In the genomic region with DNA sequence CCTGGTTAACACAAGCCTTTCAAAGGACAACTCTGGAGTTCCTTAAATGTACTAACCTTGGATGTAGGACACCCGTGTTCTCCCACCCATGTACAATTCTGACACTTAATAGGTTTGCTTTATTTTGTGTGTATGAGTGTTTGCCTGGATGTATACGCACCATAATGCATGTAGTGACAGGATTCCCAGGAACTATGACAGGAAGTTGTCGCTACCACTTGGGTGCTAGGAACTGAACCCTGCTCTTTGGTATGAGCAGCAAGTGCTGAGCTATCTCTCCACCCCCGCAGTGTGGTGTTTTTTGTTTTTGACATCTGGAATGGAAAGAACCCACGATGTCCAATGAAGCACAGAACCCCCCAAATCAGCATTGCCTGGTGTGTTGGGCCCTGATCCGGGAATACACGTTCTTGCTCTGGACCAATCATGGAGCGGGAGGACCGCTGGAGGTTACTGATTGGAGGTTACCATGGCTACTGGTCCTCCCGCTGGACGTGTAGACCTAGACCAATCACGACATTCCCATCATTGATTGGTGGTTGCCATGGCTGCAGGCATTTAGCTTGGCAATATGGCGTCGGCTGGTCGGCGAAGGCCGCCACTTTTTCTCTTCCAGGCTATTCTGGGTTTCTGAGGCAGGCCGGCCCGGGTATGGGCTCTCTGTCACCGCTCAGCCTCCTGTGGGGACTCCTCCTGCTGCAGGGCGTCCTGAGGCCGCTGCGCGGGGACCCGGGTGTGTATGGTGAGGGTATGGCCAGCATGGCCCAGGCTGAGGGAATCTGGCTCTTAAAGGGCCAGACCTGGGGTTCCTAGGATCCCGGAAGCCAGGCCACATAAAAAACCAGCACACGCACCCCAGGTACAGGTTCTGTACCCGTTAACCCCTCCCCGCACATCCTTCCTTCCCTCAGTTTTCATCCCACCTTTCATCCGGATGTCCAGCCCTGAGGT, we compare ENCODE assay signal across 8 mouse cellular contexts. TPM values are rescaled to one million over a fixed set of nuclear protein-coding genes. Genes with fewer than 3 reads are reported as not detected.
DNase-seq lines count a peak whose midpoint lies in the region; ATAC-seq and TF ChIP-seq lines count a peak whose summit lies in the region.

No protein-coding gene starts in this region.

- 7% methylated on average over 30 of the region's 30 CpGs for WGBS in forebrain, postnatal 0 days
- WGBS in large intestine, adult 2 months: 9% methylated on average over 30 of the region's 30 CpGs
- 11% methylated on average over 30 of the region's 30 CpGs for WGBS in liver, embryonic 15.5 days (ENCODE audit: insufficient replicate concordance)
- 6% methylated on average over 30 of the region's 30 CpGs for WGBS in neural tube, embryonic 12.5 days
- 5% methylated on average over 30 of the region's 30 CpGs for WGBS in stomach, embryonic 16.5 days

- H3K36me3 ChIP-seq in forebrain, postnatal 0 days (ENCODE audit: insufficient read depth): peaks cover 31% of the 10 kb centered on the region
- peaks cover 12% of the 10 kb centered on the region for H3K36me3 ChIP-seq in liver, embryonic 15.5 days (replicated peaks)
- H3K36me3 ChIP-seq in neural tube, embryonic 12.5 days: peaks cover 40% of the 10 kb centered on the region
- H3K36me3 ChIP-seq in stomach, embryonic 16.5 days (ENCODE audit: control insufficient read depth, insufficient read depth, low read length): no peaks in the 10 kb centered on the region

- peak overlapping the region; percentile 90 for H3K4me3 ChIP-seq in forebrain, postnatal 0 days (ENCODE audit: low read depth, low read length)
- H3K4me3 ChIP-seq in liver, embryonic 15.5 days (replicated peaks): peak overlapping the region; percentile 61
- peak overlapping the region; percentile 85 for H3K4me3 ChIP-seq in neural tube, embryonic 12.5 days
- peak overlapping the region; percentile 79 for H3K4me3 ChIP-seq in stomach, embryonic 16.5 days (replicated peaks; ENCODE audit: low read length)

- TF ChIP-seq CTCF in forebrain, postnatal 0 days (IDR thresholded peaks at IDR 0.05; ENCODE audit: low read depth): no peak

- peak overlapping the region; percentile 95 for H3K4me2 ChIP-seq in forebrain, postnatal 0 days (ENCODE audit: low read depth)
- peak overlapping the region; percentile 78 for H3K4me2 ChIP-seq in liver, embryonic 15.5 days
- peak overlapping the region; percentile 74 for H3K4me2 ChIP-seq in neural tube, embryonic 12.5 days (replicated peaks)
- peak overlapping the region; percentile 83 for H3K4me2 ChIP-seq in stomach, embryonic 16.5 days (ENCODE audit: low read depth, low read length)

- H3K4me1 ChIP-seq in forebrain, postnatal 0 days (ENCODE audit: insufficient read depth): peaks cover 7% of the 10 kb centered on the region
- H3K4me1 ChIP-seq in liver, embryonic 15.5 days (replicated peaks): peaks cover 12% of the 10 kb centered on the region
- H3K4me1 ChIP-seq in neural tube, embryonic 12.5 days: peaks cover 17% of the 10 kb centered on the region; the same call in 1 of the 2 replicates
- H3K4me1 ChIP-seq in stomach, embryonic 16.5 days (ENCODE audit: control insufficient read depth, insufficient read depth, low read length): no peaks in the 10 kb centered on the region; the same call in 1 of the 2 replicates

- no peaks in the 10 kb centered on the region for H3K9me3 ChIP-seq in forebrain, postnatal 0 days (ENCODE audit: low read length)
- H3K9me3 ChIP-seq in liver, embryonic 15.5 days (replicated peaks): no peaks in the 10 kb centered on the region
- H3K9me3 ChIP-seq in neural tube, embryonic 12.5 days: no peaks in the 10 kb centered on the region
- H3K9me3 ChIP-seq in stomach, embryonic 16.5 days (replicated peaks; ENCODE audit: control insufficient read depth, low read length): no peaks in the 10 kb centered on the region

- ATAC-seq in forebrain, postnatal 0 days: peak; percentile 100
- ATAC-seq in liver, embryonic 15.5 days (ENCODE audit: insufficient read depth): peak; percentile 86
- ATAC-seq in neural tube, embryonic 12.5 days (ENCODE audit: low FRiP score, low read depth): peak; percentile 100
- ATAC-seq in stomach, embryonic 16.5 days (ENCODE audit: insufficient read depth, low FRiP score): peak; percentile 99

- intact Hi-C loops in heart, postnatal 25 days (cut with DNase I): no loop called here

- H3K27me3 ChIP-seq in forebrain, postnatal 0 days (ENCODE audit: insufficient read depth, low read length): no peaks in the 10 kb centered on the region
- no peaks in the 10 kb centered on the region for H3K27me3 ChIP-seq in liver, embryonic 15.5 days
- H3K27me3 ChIP-seq in neural tube, embryonic 12.5 days (replicated peaks): no peaks in the 10 kb centered on the region
- H3K27me3 ChIP-seq in stomach, embryonic 16.5 days (ENCODE audit: control insufficient read depth, insufficient read depth, low read length): no peaks in the 10 kb centered on the region

- H3K27ac ChIP-seq in forebrain, postnatal 0 days (ENCODE audit: low read depth, low read length): peak overlapping the region; percentile 58; the same call in 1 of the 2 replicates
- no peak overlapping the region for H3K27ac ChIP-seq in liver, embryonic 15.5 days (replicated peaks)
- H3K27ac ChIP-seq in neural tube, embryonic 12.5 days: no peak overlapping the region
- no peak overlapping the region for H3K27ac ChIP-seq in stomach, embryonic 16.5 days (ENCODE audit: low read length)

- peak; percentile 88 for DNase-seq in MN1 (ENCODE audit: low spot score)
- peak; percentile 97 for DNase-seq in cerebellum, adult 9-10 months
- peak; percentile 98 for DNase-seq in forebrain, postnatal 0 days
- DNase-seq in heart, postnatal 25 days (ENCODE audit: low spot score): peak; percentile 91
- peak; percentile 96 for DNase-seq in large intestine, adult 2 months (ENCODE audit: low read depth, low spot score)

- H3K9ac ChIP-seq in forebrain, postnatal 0 days: peak overlapping the region; percentile 67
- H3K9ac ChIP-seq in liver, embryonic 15.5 days: peak overlapping the region; percentile 37
- peak overlapping the region; percentile 68 for H3K9ac ChIP-seq in neural tube, embryonic 12.5 days
- H3K9ac ChIP-seq in stomach, embryonic 16.5 days (ENCODE audit: low read length): peak overlapping the region; percentile 81

RNA-seq across cellular contexts. Expression of gene Gtf2h3, which starts 19.6 kb away (rescaled TPM):
- total RNA-seq in forebrain, postnatal 0 days (2014; rRNA removed): 33.2 and 38.9 TPM in 2 replicates
- 26.1 and 35.0 TPM in 2 replicates for polyA plus RNA-seq in forebrain, postnatal 0 days (2015; fragmentation: Nextera tagmentation; extraction: Ambion mirVana)
- 10 to 100 TPM; 19.8 to 22.6 TPM for total RNA-seq in heart, postnatal 25 days (2021)
- polyA plus RNA-seq in large intestine, adult 2 months (2012; rRNA removed): 38.3 and 40.0 TPM in 2 replicates
- polyA plus RNA-seq in liver, embryonic 15.5 days (2015; fragmentation: Nextera tagmentation; extraction: Ambion mirVana): 19.4 and 20.0 TPM in 2 replicates
- polyA plus RNA-seq in neural tube, embryonic 12.5 days (2016; fragmentation: Nextera tagmentation; extraction: Ambion mirVana): 62.0 and 71.2 TPM in 2 replicates
- 51.2 and 52.2 TPM in 2 replicates for polyA plus RNA-seq in stomach, embryonic 16.5 days (2015; fragmentation: Nextera tagmentation; extraction: Ambion mirVana)

RNA-seq across cellular contexts. Expression of gene Eif2b1, which starts 19.6 kb away (rescaled TPM):
- total RNA-seq in forebrain, postnatal 0 days (2014; rRNA removed): 39.9 and 55.1 TPM in 2 replicates
- 59.3 and 64.1 TPM in 2 replicates for polyA plus RNA-seq in forebrain, postnatal 0 days (2015; fragmentation: Nextera tagmentation; extraction: Ambion mirVana)
- total RNA-seq in heart, postnatal 25 days (2021): 10 to 100 TPM; 27.8 to 33.3 TPM
- 31.7 and 33.1 TPM in 2 replicates for polyA plus RNA-seq in large intestine, adult 2 months (2012; rRNA removed)
- 39.0 and 41.5 TPM in 2 replicates for polyA plus RNA-seq in liver, embryonic 15.5 days (2015; fragmentation: Nextera tagmentation; extraction: Ambion mirVana)
- 75.7 and 76.2 TPM in 2 replicates for polyA plus RNA-seq in neural tube, embryonic 12.5 days (2016; fragmentation: Nextera tagmentation; extraction: Ambion mirVana)
- polyA plus RNA-seq in stomach, embryonic 16.5 days (2015; fragmentation: Nextera tagmentation; extraction: Ambion mirVana): 71.5 and 74.6 TPM in 2 replicates

RNA-seq across cellular contexts. Expression of gene Atp6v0a2, which starts 29.9 kb away (rescaled TPM):
- total RNA-seq in forebrain, postnatal 0 days (2014; rRNA removed): 18.0 and 21.2 TPM in 2 replicates
- polyA plus RNA-seq in forebrain, postnatal 0 days (2015; fragmentation: Nextera tagmentation; extraction: Ambion mirVana): 13.9 and 20.1 TPM in 2 replicates
- 10 to 100 TPM; 52.2 to 52.3 TPM for total RNA-seq in heart, postnatal 25 days (2021)
- polyA plus RNA-seq in large intestine, adult 2 months (2012; rRNA removed): 90.0 and 137 TPM in 2 replicates
- 13.1 and 14.3 TPM in 2 replicates for polyA plus RNA-seq in liver, embryonic 15.5 days (2015; fragmentation: Nextera tagmentation; extraction: Ambion mirVana)
- polyA plus RNA-seq in neural tube, embryonic 12.5 days (2016; fragmentation: Nextera tagmentation; extraction: Ambion mirVana): 49.3 and 52.1 TPM in 2 replicates
- 44.0 and 45.6 TPM in 2 replicates for polyA plus RNA-seq in stomach, embryonic 16.5 days (2015; fragmentation: Nextera tagmentation; extraction: Ambion mirVana)

RNA-seq across cellular contexts. Expression of gene Ddx55, which starts 45.8 kb away (rescaled TPM):
- 23.2 and 24.0 TPM in 2 replicates for total RNA-seq in forebrain, postnatal 0 days (2014; rRNA removed)
- polyA plus RNA-seq in forebrain, postnatal 0 days (2015; fragmentation: Nextera tagmentation; extraction: Ambion mirVana): 13.6 and 20.1 TPM in 2 replicates
- total RNA-seq in heart, postnatal 25 days (2021): 1 to 10 TPM; 5.4 to 6.0 TPM
- 8.9 and 12.1 TPM in 2 replicates for polyA plus RNA-seq in large intestine, adult 2 months (2012; rRNA removed)
- 5.1 and 5.8 TPM in 2 replicates for polyA plus RNA-seq in liver, embryonic 15.5 days (2015; fragmentation: Nextera tagmentation; extraction: Ambion mirVana)
- 21.9 and 22.0 TPM in 2 replicates for polyA plus RNA-seq in neural tube, embryonic 12.5 days (2016; fragmentation: Nextera tagmentation; extraction: Ambion mirVana)
- polyA plus RNA-seq in stomach, embryonic 16.5 days (2015; fragmentation: Nextera tagmentation; extraction: Ambion mirVana): 12.5 and 15.1 TPM in 2 replicates

RNA-seq across cellular contexts. Expression of gene Tmed2, which starts 58.0 kb away (rescaled TPM):
- total RNA-seq in forebrain, postnatal 0 days (2014; rRNA removed): 279 and 319 TPM in 2 replicates
- polyA plus RNA-seq in forebrain, postnatal 0 days (2015; fragmentation: Nextera tagmentation; extraction: Ambion mirVana): 354 and 380 TPM in 2 replicates
- 100 to 1,000 TPM; 165 to 178 TPM for total RNA-seq in heart, postnatal 25 days (2021)
- 129 and 151 TPM in 2 replicates for polyA plus RNA-seq in large intestine, adult 2 months (2012; rRNA removed)
- 321 and 337 TPM in 2 replicates for polyA plus RNA-seq in liver, embryonic 15.5 days (2015; fragmentation: Nextera tagmentation; extraction: Ambion mirVana)
- polyA plus RNA-seq in neural tube, embryonic 12.5 days (2016; fragmentation: Nextera tagmentation; extraction: Ambion mirVana): 389 and 400 TPM in 2 replicates
- 641 and 673 TPM in 2 replicates for polyA plus RNA-seq in stomach, embryonic 16.5 days (2015; fragmentation: Nextera tagmentation; extraction: Ambion mirVana)
